Mouse (Mus musculus): Measurements from ENCODE around the gene Wasf2.

DNA sequence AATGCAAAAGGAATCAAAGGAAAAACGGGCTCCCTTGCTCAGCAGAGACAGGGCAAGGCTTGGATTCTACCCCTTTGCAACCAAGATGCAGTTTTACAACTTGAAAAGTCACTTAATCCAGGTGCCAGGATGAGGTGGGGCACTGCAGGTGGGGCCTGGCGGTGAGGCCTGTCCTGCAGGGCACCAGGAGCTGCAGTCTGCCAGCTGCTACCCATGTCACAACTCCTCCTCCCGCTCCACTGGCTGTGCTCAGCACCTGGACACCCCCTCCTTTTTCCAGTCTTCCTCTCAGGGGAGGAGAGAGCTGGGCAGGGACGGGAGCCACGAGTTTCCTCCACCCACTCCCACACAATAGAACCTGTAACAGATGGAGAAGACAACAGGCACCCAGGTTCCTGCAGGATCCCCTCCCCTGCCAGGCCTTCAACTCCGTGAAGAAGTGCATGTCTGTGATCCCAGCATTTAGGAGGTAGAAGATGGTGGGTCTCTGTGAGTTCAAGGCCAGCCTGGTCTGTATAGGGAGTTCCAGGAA, 16.9 kb upstream of the Wasf2 start:
- no peak for TF ChIP-seq CTCF (conservative IDR thresholded peaks at IDR 0.05; ENCODE audit: low read length)
- no peak for TF ChIP-seq POU5F1 (IDR thresholded peaks at IDR 0.05; ENCODE audit: borderline replicate concordance, low read length)
- TF ChIP-seq NANOG (IDR thresholded peaks at IDR 0.05; ENCODE audit: borderline replicate concordance, low read length) = no peak

All from E14TG2a.4 (cell line).